Mouse (Mus musculus) neural tube, embryonic 15.5 days (tissue): ENCODE measurements around the gene Ahdc1. TPM values are rescaled to one million over a fixed set of nuclear protein-coding genes. Genes with fewer than 3 reads are reported as not detected.

Experiments
- ATAC-seq: fragments of 200-750 bp; cut with Nextera tagmentation; 2 replicates; pipeline ENCODE4 v1.8.0; 2017; ENCODE audit warnings: mild to moderate bottlenecking, moderate TSS enrichment, moderate library complexity; ENCODE audit not compliant: low FRiP score
- H3K27ac ChIP-seq: fragments of 300-500 bp; sonication (generic); replicated peaks from 2 replicates; pipeline ENCODE4 v1.5.1; 2015; ENCODE audit warnings: mild to moderate bottlenecking, inconsistent platforms
- H3K27me3 ChIP-seq: fragments of 300-500 bp; sonication (generic); replicated peaks from 2 replicates; pipeline ENCODE4 v1.6.1; 2015; ENCODE audit warnings: inconsistent platforms
- H3K36me3 ChIP-seq: fragments of 300-500 bp; sonication (generic); 2 replicates; pipeline ENCODE4 v1.6.1; 2015; ENCODE audit warnings: inconsistent platforms
- H3K4me1 ChIP-seq: fragments of 300-500 bp; sonication (generic); 2 replicates; pipeline ENCODE4 v1.6.1; 2015; ENCODE audit warnings: inconsistent platforms
- H3K4me2 ChIP-seq: fragments of 300-500 bp; sonication (generic); 2 replicates; pipeline ENCODE4 v1.6.1; 2015; ENCODE audit warnings: inconsistent platforms, mild to moderate bottlenecking, moderate library complexity
- H3K4me3 ChIP-seq: fragments of 300-500 bp; sonication (generic); replicated peaks from 2 replicates; pipeline ENCODE4 v1.5.1; 2015; ENCODE audit warnings: mild to moderate bottlenecking, inconsistent platforms
- H3K9ac ChIP-seq: fragments of 300-500 bp; sonication (generic); replicated peaks from 2 replicates; pipeline ENCODE4 v1.6.1; 2015; ENCODE audit warnings: mild to moderate bottlenecking, inconsistent platforms
- H3K9me3 ChIP-seq: fragments of 300-500 bp; sonication (generic); replicated peaks from 2 replicates; pipeline ENCODE4 v1.6.1; 2016; ENCODE audit warnings: inconsistent platforms
- WGBS: fragments of 180-500 bp; shearing (Covaris S2); methylation state at CpG from one replicate; pipeline ENCODE4 v1.1.7; 2015; ENCODE audit warnings: mixed read lengths; 5-methylcytosine and 5-hydroxymethylcytosine counted together
- polyA plus RNA-seq: library from polyadenylated mRNA; unstranded; fragments of >200 nt; fragmentation: Nextera tagmentation; extraction: Ambion mirVana; gene quantifications from 2 replicates; pipeline ENCODE4 v1.2.1, GENCODE M21; 2015

The Ahdc1 gene
- polyA plus RNA-seq, 1 experiment from 2014 or later, result 11.0 TPM

DNA sequence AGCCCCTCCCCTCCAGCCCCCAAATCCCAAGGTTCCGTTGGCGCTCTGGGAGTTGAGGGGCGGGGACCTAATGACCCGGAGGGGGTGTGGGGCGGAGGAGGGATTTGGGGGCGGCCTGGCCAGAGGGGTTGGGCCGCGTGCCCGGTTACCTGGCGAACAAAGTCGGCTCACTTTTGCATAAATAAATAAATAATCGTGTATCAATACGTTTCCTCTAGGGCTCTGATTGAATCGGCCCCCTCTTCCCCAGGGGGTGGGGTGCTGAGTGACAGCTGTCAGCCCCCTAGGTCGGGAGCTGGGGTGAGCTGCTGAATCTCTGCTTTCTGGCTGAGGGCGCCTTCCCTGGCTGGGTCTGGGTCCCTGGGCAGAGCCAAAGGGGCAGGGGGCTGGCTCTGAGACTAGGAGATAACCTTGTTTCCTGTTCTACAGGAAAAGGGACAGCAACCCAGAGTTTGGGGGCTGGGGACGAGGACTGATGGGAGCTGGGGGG is 1.8 kb downstream of the Ahdc1 start:
- no peaks in the 10 kb centered on the region for H3K36me3 ChIP-seq
- 0 out of 2 replicates have a peak, but pooled peaks have one; percentile 18 for ATAC-seq
- peak overlapping the region; percentile 74 for H3K4me3 ChIP-seq
- H3K9ac ChIP-seq, result peak overlapping the region; percentile 95
- H3K4me1 ChIP-seq, result peaks cover 59% of the 10 kb centered on the region
- H3K9me3 ChIP-seq, result no peaks in the 10 kb centered on the region
- peaks cover 17% of the 10 kb centered on the region; the same call in 1 of the 2 replicates for H3K27me3 ChIP-seq
- peak overlapping the region; percentile 97 for H3K27ac ChIP-seq
- peak overlapping the region; percentile 96 for H3K4me2 ChIP-seq
- under 1% methylated on average over 17 of the region's 17 CpGs for WGBS

- peak overlapping the region; percentile 95 for H3K9ac ChIP-seq
- no peaks in the 10 kb centered on the region for H3K36me3 ChIP-seq
- peak overlapping the region; percentile 96 for H3K4me2 ChIP-seq
- peak overlapping the region; percentile 74 for H3K4me3 ChIP-seq
- H3K9me3 ChIP-seq, result no peaks in the 10 kb centered on the region
- H3K4me1 ChIP-seq, result peaks cover 65% of the 10 kb centered on the region
- WGBS, result 3% methylated on average over 17 of the region's 18 CpGs
- peak; percentile 18; the same call in 1 of the 2 replicates for ATAC-seq
- peaks cover 12% of the 10 kb centered on the region; the same call in 1 of the 2 replicates for H3K27me3 ChIP-seq
- H3K27ac ChIP-seq, result peak overlapping the region; percentile 97
Measured at GRCm38 (mm10) chr4:133013266-133013891, 2.3 kb downstream of the Ahdc1 start.

DNA sequence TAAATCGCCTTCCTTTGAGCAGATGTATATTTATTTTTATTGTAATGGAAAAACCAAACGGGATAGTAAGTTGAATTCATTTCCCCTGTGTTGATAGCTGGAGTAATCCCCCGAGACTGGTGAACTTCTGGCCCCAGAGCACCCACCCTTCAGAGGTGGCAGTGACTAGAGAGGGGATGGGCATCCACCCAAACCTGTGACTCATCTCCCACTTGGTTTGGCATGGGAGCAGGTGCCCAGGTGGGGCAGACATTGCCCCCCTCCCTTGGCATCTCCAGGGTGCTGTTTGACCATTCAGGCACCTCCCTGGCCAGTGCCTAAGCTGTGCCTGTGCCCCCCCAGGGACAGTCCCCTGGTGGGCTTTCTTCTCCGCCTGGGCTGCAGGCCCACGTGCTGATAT is 3.0 kb downstream of the Ahdc1 start:
- no peaks in the 10 kb centered on the region for H3K36me3 ChIP-seq
- WGBS, result 10% methylated on average over 5 of the region's 5 CpGs
- peak overlapping the region; percentile 97; the same call in 1 of the 2 replicates for H3K27ac ChIP-seq
- peaks cover 12% of the 10 kb centered on the region; the same call in 1 of the 2 replicates for H3K27me3 ChIP-seq
- no peaks in the 10 kb centered on the region for H3K9me3 ChIP-seq
- peaks cover 70% of the 10 kb centered on the region for H3K4me1 ChIP-seq
- H3K4me2 ChIP-seq, result peak overlapping the region; percentile 96
- no peak for ATAC-seq
- H3K9ac ChIP-seq, result peak overlapping the region; percentile 95
- H3K4me3 ChIP-seq, result peak overlapping the region; percentile 74

DNA sequence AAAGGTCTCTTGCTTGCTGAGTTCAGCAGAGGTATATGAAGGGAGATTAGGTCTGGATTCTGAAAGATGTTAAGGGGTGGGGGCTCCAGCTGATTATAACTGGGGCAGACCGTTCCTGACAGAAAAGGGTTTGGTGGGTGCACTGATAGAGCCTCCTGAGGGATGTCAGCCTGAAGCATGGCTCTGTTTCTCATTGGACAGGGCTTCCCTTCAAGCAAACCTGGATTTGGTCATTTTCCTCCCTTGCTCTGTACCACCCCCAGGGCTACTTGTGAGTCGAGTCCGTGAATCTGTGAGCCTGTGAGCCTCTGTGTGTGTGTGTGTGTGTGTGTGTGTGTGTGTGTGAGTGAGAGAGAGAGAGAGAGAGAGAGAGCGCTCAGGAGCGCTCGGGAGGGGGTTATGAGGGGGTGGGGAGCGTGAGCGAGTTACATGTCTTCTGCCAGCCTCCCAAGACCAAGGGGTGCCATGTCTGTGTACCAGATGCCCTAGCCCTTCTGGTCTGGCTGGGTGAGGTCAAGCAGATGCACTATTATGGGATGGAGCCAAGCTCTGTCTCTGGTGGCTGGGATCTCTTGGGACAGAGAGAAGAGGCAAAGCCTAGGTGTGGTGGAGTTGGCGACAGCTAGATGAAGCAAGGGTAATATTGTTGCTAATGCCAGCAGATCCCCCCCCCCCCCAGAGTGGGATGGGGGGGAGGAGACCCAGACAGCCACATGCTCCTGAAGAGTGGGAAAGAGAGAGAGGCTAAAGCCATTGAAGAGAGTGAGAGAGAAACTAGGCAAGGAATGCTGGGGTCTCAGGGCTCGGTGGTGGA is 4.0 kb downstream of the Ahdc1 start:
- ATAC-seq, result no peak
- H3K4me2 ChIP-seq, result peak overlapping the region; percentile 96
- H3K36me3 ChIP-seq, result no peaks in the 10 kb centered on the region
- peak overlapping the region; percentile 36 for H3K9ac ChIP-seq
- H3K27me3 ChIP-seq, result peaks cover 6% of the 10 kb centered on the region; the same call in 1 of the 2 replicates
- H3K4me3 ChIP-seq, result peak overlapping the region; percentile 74
- 19% methylated on average over 10 of the region's 10 CpGs for WGBS
- H3K9me3 ChIP-seq, result no peaks in the 10 kb centered on the region
- peak overlapping the region; percentile 29 for H3K27ac ChIP-seq
- peaks cover 80% of the 10 kb centered on the region for H3K4me1 ChIP-seq

DNA sequence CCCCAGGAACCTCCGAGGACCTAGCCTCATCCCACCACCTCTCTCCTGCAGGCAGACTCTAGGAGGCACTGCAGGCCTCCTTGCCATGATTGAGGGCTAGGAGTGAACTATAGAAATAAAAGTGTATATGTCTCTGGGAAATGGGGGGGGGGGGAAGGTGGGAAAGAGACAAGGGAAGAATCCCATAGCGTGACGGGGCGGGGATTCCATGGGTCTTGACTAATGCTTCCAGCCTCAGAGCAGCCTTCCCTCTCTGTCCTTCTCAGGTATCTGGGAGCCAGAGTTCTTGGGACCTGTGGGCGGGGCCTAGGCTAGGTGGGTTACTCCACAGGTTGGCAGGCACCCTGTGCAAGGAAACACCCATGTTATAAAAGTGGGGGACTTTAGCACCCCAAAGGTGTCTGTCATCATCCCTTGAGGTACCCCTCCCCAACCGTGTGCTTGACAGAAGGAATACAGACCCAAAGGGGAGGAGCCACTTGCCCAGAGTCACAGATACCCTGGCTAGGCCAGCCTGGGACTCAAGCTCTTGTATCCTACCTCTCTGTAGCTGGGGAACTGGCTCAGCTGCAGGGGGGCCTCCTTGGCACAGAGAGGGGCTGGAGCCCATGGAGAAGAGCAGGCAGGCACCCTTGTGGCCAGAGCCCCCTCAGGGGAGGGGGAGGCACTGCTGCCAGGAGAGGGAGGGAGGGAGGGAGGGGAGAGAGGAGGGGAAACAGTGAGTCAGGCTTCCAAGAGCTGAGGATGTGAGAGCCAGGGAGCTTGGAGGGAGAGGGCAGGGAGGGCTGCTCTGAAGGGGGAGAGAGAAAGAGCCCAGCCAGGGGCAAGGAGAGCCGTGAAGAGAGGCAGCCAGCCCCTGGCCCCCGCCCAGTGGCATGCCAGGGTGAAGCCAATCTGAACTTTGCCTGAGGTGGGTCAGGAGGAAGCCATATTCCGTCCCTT is 4.9 kb downstream of the Ahdc1 start:
- H3K9ac ChIP-seq, result 0 out of 2 replicates have a peak overlapping the region, but pooled peaks have one; percentile 36
- no peak overlapping the region for H3K4me3 ChIP-seq
- peaks cover 83% of the 10 kb centered on the region for H3K4me1 ChIP-seq
- no peaks in the 10 kb centered on the region for H3K27me3 ChIP-seq
- peak overlapping the region; percentile 96 for H3K4me2 ChIP-seq
- no peaks in the 10 kb centered on the region for H3K36me3 ChIP-seq
- no peak for ATAC-seq
- 42% methylated on average over 9 of the region's 9 CpGs for WGBS
- no peaks in the 10 kb centered on the region for H3K9me3 ChIP-seq
- peak overlapping the region; percentile 70 for H3K27ac ChIP-seq

DNA sequence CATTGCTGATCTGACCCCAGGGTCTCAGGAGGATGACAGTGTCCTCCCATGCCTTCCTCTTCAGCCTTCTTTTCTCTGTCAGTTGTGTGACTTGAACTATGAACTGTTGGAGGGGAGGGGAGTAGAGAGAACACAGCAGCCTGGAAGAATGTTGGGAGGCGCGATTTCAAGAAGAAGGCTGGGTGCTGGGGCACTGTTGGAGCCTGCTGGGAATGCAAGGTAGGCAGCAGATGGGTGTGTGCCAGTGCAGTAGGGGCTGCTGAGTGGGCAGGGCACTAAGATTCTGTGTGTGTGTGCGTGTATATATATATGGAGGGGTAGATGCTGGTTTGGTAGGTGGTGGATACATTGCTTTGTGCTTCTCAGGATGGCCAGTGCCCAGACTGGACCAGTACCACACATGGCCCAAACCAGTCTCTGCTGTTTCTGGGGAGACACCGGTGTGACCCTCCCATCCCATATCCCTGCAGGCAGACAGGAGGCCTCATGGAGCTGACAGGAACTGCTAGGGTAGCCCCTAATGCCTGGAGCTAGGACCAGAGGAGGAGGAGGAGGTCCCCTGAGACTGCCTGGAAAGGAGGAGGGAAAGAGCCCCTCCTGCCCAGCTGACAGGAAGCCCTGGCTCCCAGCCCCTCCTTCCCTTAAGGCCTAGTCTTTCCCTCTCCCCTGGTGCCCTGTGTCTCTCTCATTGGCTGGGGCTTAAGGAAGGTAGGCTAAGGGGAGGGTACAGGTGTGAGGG is 5.8 kb downstream of the Ahdc1 start:
- Histone ChIP-seq H3K4me3 (no peak overlapping the region), H3K36me3 (no peaks in the 10 kb centered on the region), H3K27ac (peak overlapping the region; percentile 70), H3K27me3 (no peaks in the 10 kb centered on the region), H3K4me1 (peaks cover 89% of the 10 kb centered on the region), H3K4me2 (peak overlapping the region; percentile 96), H3K9ac (0 out of 2 replicates have a peak overlapping the region, but pooled peaks have one; percentile 4), H3K9me3 (no peaks in the 10 kb centered on the region)
- ATAC-seq, result no peak
- WGBS, result 51% methylated on average over 4 of the region's 4 CpGs

GRCm38 (mm10) chr4:133017597-133018262 is 6.7 kb downstream of the Ahdc1 start:
- Histone ChIP-seq H3K9me3 (no peaks in the 10 kb centered on the region), H3K9ac (no peak overlapping the region), H3K36me3 (no peaks in the 10 kb centered on the region), H3K4me1 (peaks cover 98% of the 10 kb centered on the region), H3K27me3 (no peaks in the 10 kb centered on the region), H3K27ac (no peak overlapping the region), H3K4me3 (no peak overlapping the region), H3K4me2 (no peak overlapping the region)
- 74% methylated on average over 6 of the region's 6 CpGs for WGBS
- no peak for ATAC-seq

- WGBS, result 78% methylated on average over 3 of the region's 3 CpGs
- no peak overlapping the region for H3K9ac ChIP-seq
Measured at GRCm38 (mm10) chr4:133018263-133018798, 7.3 kb downstream of the Ahdc1 start.

DNA sequence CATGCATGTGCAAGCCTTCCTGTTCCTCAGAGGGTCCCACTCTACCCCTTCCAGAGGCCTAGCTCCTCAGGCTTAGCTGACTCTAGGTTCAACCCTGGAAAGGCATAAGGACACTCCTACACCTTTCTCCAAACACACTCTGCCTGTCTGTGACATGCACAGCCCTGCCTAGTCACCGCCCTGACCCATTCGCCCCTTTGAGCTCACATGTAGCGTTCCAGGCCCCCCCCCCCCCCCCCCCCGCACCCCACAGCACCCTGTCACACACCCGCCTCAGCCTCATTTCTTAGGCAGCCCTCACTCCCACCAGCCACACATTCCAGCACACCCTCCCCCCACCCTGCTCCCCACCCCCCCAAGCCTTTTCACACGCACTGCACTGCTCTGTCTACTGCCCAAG is 9.7 kb downstream of the Ahdc1 start:
- WGBS, result 30% methylated on average over 5 of the region's 6 CpGs
- no peak for ATAC-seq
- Histone ChIP-seq H3K4me2 (peak overlapping the region; percentile 44), H3K4me3 (no peak overlapping the region), H3K27ac (peak overlapping the region; percentile 73), H3K27me3 (no peaks in the 10 kb centered on the region), H3K36me3 (no peaks in the 10 kb centered on the region), H3K4me1 (peaks cover 99% of the 10 kb centered on the region), H3K9ac (peak overlapping the region; percentile 26; the same call in 1 of the 2 replicates), H3K9me3 (no peaks in the 10 kb centered on the region)

More at GRCm38 (mm10) chr4:133018263-133018798, 7.3 kb downstream of the Ahdc1 start:
- H3K36me3 ChIP-seq, result no peaks in the 10 kb centered on the region
- ATAC-seq, result no peak
- no peaks in the 10 kb centered on the region for H3K9me3 ChIP-seq
- H3K27me3 ChIP-seq, result no peaks in the 10 kb centered on the region
- H3K27ac ChIP-seq, result no peak overlapping the region
- no peak overlapping the region for H3K4me3 ChIP-seq
- H3K4me2 ChIP-seq, result no peak overlapping the region
- peaks cover 99% of the 10 kb centered on the region for H3K4me1 ChIP-seq

- H3K27me3 ChIP-seq, result no peaks in the 10 kb centered on the region
- peaks cover 99% of the 10 kb centered on the region for H3K4me1 ChIP-seq
- H3K36me3 ChIP-seq, result no peaks in the 10 kb centered on the region
- no peak overlapping the region for H3K9ac ChIP-seq
- ATAC-seq, result no peak
- H3K4me2 ChIP-seq, result peak overlapping the region; percentile 44
- H3K27ac ChIP-seq, result peak overlapping the region; percentile 73
- 9% methylated on average over 9 of the region's 9 CpGs for whole genome bisulfite sequencing
- H3K9me3 ChIP-seq, result no peaks in the 10 kb centered on the region
- no peak overlapping the region for H3K4me3 ChIP-seq
Measured at GRCm38 (mm10) chr4:133021181-133021671, 10.2 kb downstream of the Ahdc1 start.
